Mouse (Mus musculus) NIH3T3 (cell line): ENCODE measurements around the gene Gemin4.
"Not testable (repeated sequence)": the region's sequence is repeated elsewhere in the genome, so short reads cannot be mapped to it uniquely, and the experiment has no call there.

ENCODE experiments used
- DNase-seq: peaks from one replicate; pipeline ENCODE4 v3.0.0-alpha.2; 2012; ENCODE audit warnings: low read depth

Gemin4 gene

GRCm38 (mm10) chr11:76216049-76216540, 1.4 kb downstream of the Gemin4 start:
- DNase-seq, result no peak

- DNase-seq, result no peak
Measured at GRCm38 (mm10) chr11:76215011-76215410, 2.5 kb downstream of the Gemin4 start.

- DNase-seq, result no peak
Measured at GRCm38 (mm10) chr11:76213841-76214240, 3.6 kb downstream of the Gemin4 start.

GRCm38 (mm10) chr11:76211595-76211994, 5.9 kb downstream of the Gemin4 start:
- not testable (repeated sequence) for DNase-seq

- DNase-seq, result no peak
Measured at GRCm38 (mm10) chr11:76210228-76210985, 7.1 kb downstream of the Gemin4 start.

- DNase-seq, result no peak
Measured at GRCm38 (mm10) chr11:76206793-76207192, 10.7 kb downstream of the Gemin4 start.

- DNase-seq, result peak; percentile 86
Measured at GRCm38 (mm10) chr11:76201761-76202674, 15.4 kb downstream of the Gemin4 start.

GRCm38 (mm10) chr11:76196977-76197469, 20.4 kb downstream of the Gemin4 start:
- DNase-seq, result no peak

GRCm38 (mm10) chr11:76196275-76196976, 21.0 kb downstream of the Gemin4 start:
- DNase-seq, result no peak

GRCm38 (mm10) chr11:76186908-76187307, 30.6 kb downstream of the Gemin4 start:
- DNase-seq, result peak; percentile 36

- no peak for DNase-seq
Measured at GRCm38 (mm10) chr11:76183745-76184144, 33.7 kb downstream of the Gemin4 start.

- no peak for DNase-seq
Measured at GRCm38 (mm10) chr11:76180146-76180540, 37.3 kb downstream of the Gemin4 start.

- peak; percentile 87 for DNase-seq
Measured at GRCm38 (mm10) chr11:76179495-76180145, 37.8 kb downstream of the Gemin4 start, which contains the start of the genes Vps53 and Fam57a. Gene Vps53 (minus strand): TSS chr11:76179647. Gene Fam57a (plus strand): TSS chr11:76179671.

GRCm38 (mm10) chr11:76178726-76179494, 38.6 kb downstream of the Gemin4 start:
- peak; percentile 65 for DNase-seq

- DNase-seq, result no peak
Measured at GRCm38 (mm10) chr11:76170207-76170606, 47.3 kb downstream of the Gemin4 start.

- DNase-seq, result no peak
Measured at GRCm38 (mm10) chr11:76168976-76169375, 48.5 kb downstream of the Gemin4 start.

GRCm38 (mm10) chr11:76167079-76167765, 50.2 kb downstream of the Gemin4 start:
- peak; percentile 91 for DNase-seq

GRCm38 (mm10) chr11:76166657-76167056, 50.8 kb downstream of the Gemin4 start:
- peak; percentile 22 for DNase-seq
